Mouse (Mus musculus) cerebellum, adult 9-10 months (tissue): ENCODE data around the gene Syt6.

ENCODE experiments used
- DNase-seq: peaks from one replicate; pipeline ENCODE4 v3.0.0; 2022

Syt6 gene

DNA sequence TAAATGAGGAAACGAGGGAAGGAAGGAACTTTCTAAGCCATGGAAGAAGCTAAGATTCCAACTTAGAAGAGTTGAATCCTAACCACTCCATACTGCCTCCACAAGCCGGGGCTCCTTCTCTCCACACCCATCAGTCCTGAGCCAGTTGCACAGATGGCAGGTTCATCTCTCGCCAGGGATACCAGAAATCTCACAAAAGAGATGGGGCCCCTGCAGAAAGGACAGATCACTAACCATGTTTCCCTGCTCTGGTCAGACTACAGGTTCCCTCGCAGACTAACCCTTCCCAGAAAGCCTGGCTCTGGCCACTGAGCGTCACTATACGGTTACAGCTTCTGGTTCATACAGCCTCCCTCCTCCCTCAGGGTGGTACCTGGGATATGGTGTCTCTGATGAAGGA lies 74.7 kb downstream of the Syt6 start:
- DNase-seq, result peak; percentile 62

DNA sequence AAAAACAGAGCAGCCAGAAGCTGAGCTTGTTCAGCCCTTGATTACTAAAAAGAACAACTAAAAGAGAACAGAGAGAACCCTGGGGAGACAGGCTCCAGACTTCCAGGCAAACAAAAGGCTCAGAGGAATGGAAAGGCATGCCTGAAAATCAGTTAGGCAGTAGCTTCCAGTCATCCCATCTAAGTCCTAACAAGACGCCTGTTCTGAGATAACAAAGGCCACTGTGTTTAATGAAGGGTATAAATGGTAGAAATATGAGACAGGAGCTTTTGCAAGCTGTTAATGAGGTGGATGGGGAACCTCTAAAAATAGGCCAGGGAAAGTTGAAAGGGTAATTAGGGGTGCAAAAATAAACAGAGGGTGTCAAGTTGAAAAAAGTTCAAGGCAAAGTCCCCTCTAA lies 75.4 kb downstream of the Syt6 start:
- DNase-seq, result no peak

DNA sequence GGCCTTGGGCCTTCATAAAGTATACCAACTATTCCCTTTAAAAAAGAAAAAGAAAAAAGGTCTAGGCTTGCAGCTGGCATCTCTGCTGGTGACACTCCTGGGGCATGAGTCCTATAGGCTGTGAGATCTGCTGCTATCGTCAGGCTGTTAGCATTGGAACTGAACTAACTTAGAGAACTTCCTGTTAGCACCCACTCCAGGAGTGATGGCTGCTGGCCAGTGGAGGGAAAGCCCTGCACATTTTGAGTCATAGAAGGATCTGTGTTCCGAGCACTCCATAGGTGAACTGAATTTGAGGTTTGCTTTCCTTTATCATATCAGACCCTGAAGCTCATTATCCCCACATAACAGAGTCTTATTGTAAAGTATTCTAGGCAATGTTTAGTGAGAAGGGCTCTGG lies 85.0 kb downstream of the Syt6 start:
- no peak for DNase-seq

DNA sequence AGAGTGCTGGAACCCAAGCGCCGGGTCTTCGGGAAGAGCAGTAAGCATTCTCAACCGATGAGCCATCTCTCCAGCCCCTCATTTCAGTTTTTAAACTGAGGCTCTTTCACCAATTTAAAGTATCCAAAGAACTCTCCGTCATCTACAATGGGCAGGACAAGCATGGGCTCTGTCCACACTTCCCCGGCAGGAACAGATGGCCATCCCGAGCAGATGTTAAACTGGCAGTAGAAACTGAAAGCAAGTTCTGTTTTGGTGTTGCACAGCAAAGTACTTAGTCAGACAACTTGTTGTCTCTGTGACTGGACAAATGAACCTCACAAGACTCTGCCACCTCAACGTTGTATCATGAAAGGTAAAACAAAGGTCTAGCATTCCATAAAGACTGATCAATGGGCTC lies 86.7 kb downstream of the Syt6 start:
- DNase-seq, result no peak

DNA sequence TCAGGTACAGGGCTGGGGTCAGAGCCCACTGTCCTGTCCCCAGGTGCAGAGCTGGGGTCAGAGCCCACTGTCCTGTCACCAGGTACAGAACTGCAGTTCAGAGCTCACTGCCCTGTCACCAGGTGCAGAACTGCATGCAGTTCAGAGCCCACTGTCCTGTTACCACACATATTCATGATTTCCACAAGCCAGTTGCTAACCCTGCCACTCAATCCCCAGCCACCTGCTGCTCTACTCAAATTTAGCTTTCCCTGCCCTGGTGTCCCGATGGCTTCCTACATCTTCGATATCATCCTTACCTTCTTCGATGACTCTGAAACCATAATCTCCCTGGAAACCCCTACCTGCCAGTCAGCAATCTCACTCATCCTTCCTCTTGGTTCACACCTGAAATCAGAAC lies 88.4 kb downstream of the Syt6 start:
- no peak for DNase-seq

DNA sequence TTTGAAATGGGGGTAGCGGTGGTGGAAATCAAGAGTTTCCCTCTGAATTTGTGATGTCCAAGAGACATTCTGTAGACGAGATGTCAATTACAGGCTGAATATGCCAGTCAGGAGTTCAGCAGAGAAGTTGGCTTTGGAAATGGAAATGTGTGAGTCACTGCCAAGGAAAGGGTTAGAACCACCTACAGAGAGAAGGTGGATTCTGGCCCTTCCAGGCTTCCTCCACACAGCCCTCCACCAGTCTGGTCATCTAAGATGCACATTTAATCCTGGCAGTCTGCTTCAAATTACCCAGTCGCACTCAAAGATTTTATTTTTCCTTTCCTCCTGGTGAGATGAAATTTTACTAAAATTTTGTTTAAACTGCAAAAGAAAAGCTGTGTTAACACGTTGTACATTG lies 97.1 kb downstream of the Syt6 start:
- DNase-seq, result no peak

DNA sequence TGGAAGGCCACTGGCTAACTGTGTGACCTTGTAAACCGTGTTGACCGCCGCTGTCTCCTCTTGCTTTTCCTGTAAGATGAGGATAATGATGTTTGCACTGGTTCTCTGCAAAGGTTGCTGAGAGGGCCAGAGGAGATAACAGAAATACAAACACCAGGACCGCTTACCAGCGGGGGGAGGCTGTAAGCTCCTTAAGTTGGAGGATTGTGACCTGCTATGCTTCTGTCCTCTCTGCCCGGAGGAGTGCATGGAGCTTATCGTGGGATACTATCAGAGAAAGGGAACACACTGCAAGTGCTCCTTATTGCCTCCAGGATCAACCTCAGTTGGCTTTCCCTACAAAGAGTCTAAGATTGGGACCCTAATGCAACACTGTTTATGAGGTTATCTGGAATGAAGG lies 97.7 kb downstream of the Syt6 start:
- DNase-seq, result no peak

DNA sequence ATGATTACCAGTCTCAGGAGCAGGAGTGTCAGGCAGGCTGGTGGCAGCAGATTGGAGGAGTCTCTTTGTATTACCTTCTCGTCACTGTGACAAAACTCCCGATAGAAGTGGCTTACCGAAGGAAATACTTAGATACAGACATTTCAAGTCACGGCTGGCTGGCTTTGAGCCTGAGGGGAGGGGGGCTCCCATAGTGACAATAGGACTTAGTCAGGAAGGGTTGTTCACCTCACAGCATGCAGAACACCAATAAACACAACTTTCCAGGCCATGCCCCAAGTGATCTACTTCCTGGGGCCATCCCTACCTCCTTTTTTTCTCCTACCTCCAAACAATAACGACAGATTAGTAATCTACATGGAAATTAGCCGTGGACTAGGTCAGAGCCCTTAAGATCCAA lies 103.8 kb downstream of the Syt6 start:
- DNase-seq, result no peak

DNA sequence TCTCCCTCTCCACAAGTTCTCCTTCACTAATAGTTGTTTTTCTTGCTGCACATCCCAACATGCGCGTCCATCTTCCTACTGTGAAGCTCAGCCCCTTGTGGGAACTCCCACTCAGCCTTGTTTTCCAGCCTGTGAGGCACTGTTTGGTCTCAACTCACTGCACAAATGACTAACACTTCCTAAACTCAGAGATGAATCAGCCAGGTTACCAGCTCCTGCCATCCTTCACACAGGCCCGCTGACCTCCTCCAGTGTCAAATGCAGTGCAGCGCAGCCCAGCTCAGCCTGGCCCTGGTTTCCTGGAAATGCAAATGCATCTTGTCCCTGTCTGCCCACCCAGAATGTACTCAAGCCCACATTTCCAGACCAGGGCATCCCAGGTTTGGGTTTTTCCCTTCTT lies 107.4 kb downstream of the Syt6 start:
- DNase-seq, result no peak

DNA sequence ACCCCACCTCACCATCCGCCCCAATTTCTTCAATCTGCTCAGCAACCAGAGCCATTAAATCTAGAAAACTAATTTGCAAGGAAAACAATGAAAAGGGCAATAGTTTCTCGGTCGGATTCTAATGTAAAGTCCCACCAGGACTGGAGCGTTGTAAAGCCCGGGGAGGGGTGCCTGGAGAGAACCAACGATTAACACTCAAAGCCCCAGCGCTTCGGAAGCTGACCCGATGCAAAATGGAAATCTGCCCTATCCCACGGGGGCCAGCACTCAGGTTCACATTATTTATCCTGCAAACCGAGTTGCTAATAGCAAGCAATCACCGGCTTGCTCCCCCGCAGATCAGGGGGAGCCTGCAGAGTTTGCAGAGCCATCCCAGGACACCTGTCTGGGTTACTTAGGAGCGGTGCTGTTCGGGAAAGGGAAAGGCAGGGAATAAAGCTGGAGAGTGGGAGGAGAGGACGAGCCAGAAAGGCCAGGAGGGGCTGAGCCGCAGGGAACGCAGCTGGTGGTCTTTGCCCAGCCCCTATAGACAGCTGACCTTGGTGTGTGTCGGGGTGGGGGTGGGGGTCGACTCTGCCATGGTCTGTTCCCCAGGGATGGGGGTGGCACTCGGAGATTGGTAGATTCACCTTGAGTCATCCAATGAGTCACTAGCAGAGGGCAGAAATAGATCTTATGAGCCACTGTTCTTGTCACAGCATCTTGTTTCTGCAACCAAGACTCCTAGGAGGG lies 108.4 kb downstream of the Syt6 start:
- no peak for DNase-seq

DNA sequence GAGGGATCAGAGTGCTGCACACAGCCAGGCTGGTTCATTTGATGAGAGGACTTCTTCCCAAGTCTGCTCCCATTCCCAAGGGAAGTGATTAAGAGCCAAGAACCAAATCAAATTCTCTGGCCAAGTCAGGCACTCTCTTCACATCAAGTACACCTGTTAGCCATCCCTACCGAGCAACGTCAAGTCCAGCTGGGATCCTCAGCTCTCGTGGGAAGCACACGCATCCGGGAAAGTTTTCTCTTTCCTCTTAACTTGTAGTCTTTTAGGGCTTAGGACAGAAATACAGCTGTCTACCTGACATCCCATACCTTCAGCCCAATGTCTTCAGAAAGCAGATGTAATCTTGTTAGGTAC lies 108.9 kb downstream of the Syt6 start:
- no peak for DNase-seq

DNA sequence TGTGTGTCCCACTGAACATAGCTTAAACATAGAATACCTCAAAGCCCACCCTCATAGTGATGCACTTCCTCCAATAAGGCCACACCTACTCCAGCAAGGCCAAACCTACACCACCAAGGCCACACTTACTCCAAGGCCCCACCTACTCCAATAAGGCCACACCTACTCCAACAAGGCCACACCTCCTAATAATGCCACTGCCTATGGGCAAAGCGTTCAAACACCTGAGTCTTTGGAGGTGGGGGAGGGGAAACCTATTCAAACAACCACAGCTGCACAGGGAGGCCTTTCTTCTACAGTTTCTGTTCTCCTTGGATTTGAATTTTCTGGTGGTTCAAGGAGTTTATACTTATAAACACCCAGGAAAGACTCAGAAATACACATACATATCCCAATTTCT lies 114.0 kb downstream of the Syt6 start:
- no peak for DNase-seq

DNA sequence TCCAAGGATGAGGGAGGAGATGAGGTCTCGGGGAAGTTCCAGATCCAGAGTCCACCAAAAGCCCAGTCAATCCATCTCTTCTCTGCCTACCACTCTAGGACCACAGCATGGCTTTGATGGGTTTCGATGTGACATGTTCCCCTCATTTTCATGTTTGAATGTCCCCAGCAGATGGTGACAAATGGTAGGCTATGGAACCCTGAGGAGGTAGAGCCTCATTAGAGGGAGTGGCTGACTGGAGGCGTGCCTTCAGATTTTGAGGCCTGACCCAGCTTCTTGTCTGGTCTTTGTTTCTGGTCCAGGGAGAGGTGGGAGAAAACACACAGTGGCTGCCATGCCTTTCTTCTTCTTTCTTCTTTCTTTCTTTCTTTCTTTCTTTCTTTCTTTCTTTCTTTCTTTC lies 115.5 kb downstream of the Syt6 start:
- DNase-seq, result no peak
